Mouse (Mus musculus) common myeloid progenitor, adult 5-6 weeks (primary cell): ENCODE measurements around the gene Edem3. TPM values are rescaled to one million over a fixed set of nuclear protein-coding genes. Genes with fewer than 3 reads are reported as not detected.
"Not testable (repeated sequence)": the region's sequence is repeated elsewhere in the genome, so short reads cannot be mapped to it uniquely, and the experiment has no call there.

Source experiments
- ATAC-seq: replicated peaks from 2 replicates; pipeline ENCODE4 v1.8.0; 2016; ENCODE audit warnings: low read depth, mild to moderate bottlenecking, moderate TSS enrichment, inconsistent platforms; ENCODE audit not compliant: poor library complexity, severe bottlenecking
- total RNA-seq: library from RNA; stranded (forward); fragments of 200-1000, 187-1606 nt; gene quantifications from 2 replicates; pipeline ENCODE4 v1.2.3, GENCODE M21; 2017

Gene Edem3
- total RNA-seq, 1 experiment from 2014 or later, result 33.3 TPM

- peak; percentile 68 for ATAC-seq
Observed at GRCm38 (mm10) chr1:151741199-151741621, 14.0 kb upstream of the Edem3 start.

- ATAC-seq, result not testable (repeated sequence)
Observed at GRCm38 (mm10) chr1:151749894-151750293, 5.3 kb upstream of the Edem3 start.

- ATAC-seq, result no peak
Observed at GRCm38 (mm10) chr1:151752946-151753345, 2.2 kb upstream of the Edem3 start.

GRCm38 (mm10) chr1:151753374-151753929, 1.7 kb upstream of the Edem3 start:
- ATAC-seq, result no peak

- ATAC-seq, result peak; percentile 8
Observed at GRCm38 (mm10) chr1:151754028-151754489, 1.1 kb upstream of the Edem3 start.

GRCm38 (mm10) chr1:151755660-151756424, 671 bp downstream of the Edem3 start:
- peak; percentile 8 for ATAC-seq

- ATAC-seq, result no peak
Observed at GRCm38 (mm10) chr1:151756425-151756728, 1.2 kb downstream of the Edem3 start.

GRCm38 (mm10) chr1:151758301-151758700, 3.1 kb downstream of the Edem3 start:
- ATAC-seq, result no peak

- ATAC-seq, result no peak
Observed at GRCm38 (mm10) chr1:151758991-151759390, 3.8 kb downstream of the Edem3 start.

GRCm38 (mm10) chr1:151764236-151764635, 9.1 kb downstream of the Edem3 start:
- ATAC-seq, result no peak

GRCm38 (mm10) chr1:151766166-151766565, 11.0 kb downstream of the Edem3 start:
- no peak for ATAC-seq

GRCm38 (mm10) chr1:151766976-151767654, 11.9 kb downstream of the Edem3 start:
- 0 out of 2 replicates have a peak, but pooled peaks have one; percentile 42 for ATAC-seq

- no peak for ATAC-seq
Observed at GRCm38 (mm10) chr1:151769200-151769913, 14.2 kb downstream of the Edem3 start.

- no peak for ATAC-seq
Observed at GRCm38 (mm10) chr1:151777616-151778015, 22.4 kb downstream of the Edem3 start.

- ATAC-seq, result no peak
Observed at GRCm38 (mm10) chr1:151778592-151778991, 23.4 kb downstream of the Edem3 start.

GRCm38 (mm10) chr1:151779306-151779705, 24.1 kb downstream of the Edem3 start:
- no peak for ATAC-seq

- no peak for ATAC-seq
Observed at GRCm38 (mm10) chr1:151781447-151781846, 26.3 kb downstream of the Edem3 start.

- ATAC-seq, result no peak
Observed at GRCm38 (mm10) chr1:151783403-151783802, 28.2 kb downstream of the Edem3 start.

GRCm38 (mm10) chr1:151786406-151786805, 31.2 kb downstream of the Edem3 start:
- no peak for ATAC-seq

GRCm38 (mm10) chr1:151789136-151789535, 34.0 kb downstream of the Edem3 start:
- no peak for ATAC-seq
